Mouse (Mus musculus) midbrain, embryonic 15.5 days (tissue): Measurements from ENCODE around the gene Lrrc7. TPM values are rescaled to one million over a fixed set of nuclear protein-coding genes. Genes with fewer than 3 reads are reported as not detected.

Experiments used
- ATAC-seq: fragments of 200-750 bp; cut with Nextera tagmentation; replicated peaks from 2 replicates; pipeline ENCODE4 v1.8.0; 2017; ENCODE audit warnings: moderate TSS enrichment
- H3K27ac ChIP-seq: fragments of 300-500 bp; sonication (generic); 2 replicates; pipeline ENCODE4 v1.5.1; 2015; ENCODE audit warnings: mild to moderate bottlenecking, inconsistent platforms
- H3K27me3 ChIP-seq: fragments of 300-500 bp; sonication (generic); replicated peaks from 2 replicates; pipeline ENCODE4 v1.6.1; 2015; ENCODE audit warnings: inconsistent platforms
- H3K36me3 ChIP-seq: fragments of 300-500 bp; sonication (generic); replicated peaks from 2 replicates; pipeline ENCODE4 v1.6.1; 2015; ENCODE audit warnings: inconsistent platforms
- H3K4me1 ChIP-seq: fragments of 300-500 bp; sonication (generic); 2 replicates; pipeline ENCODE4 v1.6.1; 2015; ENCODE audit warnings: inconsistent platforms
- H3K4me2 ChIP-seq: fragments of 300-500 bp; sonication (generic); 2 replicates; pipeline ENCODE4 v1.6.1; 2015; ENCODE audit warnings: inconsistent platforms, mild to moderate bottlenecking, moderate library complexity
- H3K4me3 ChIP-seq: fragments of 300-500 bp; sonication (generic); 2 replicates; pipeline ENCODE4 v1.5.1; 2015; ENCODE audit warnings: mild to moderate bottlenecking, inconsistent platforms
- H3K9ac ChIP-seq: fragments of 300-500 bp; sonication (generic); 2 replicates; pipeline ENCODE4 v1.6.1; 2015; ENCODE audit warnings: mild to moderate bottlenecking, inconsistent platforms
- H3K9me3 ChIP-seq: fragments of 300-500 bp; sonication (generic); 2 replicates; pipeline ENCODE4 v1.6.1; 2016; ENCODE audit warnings: inconsistent platforms
- WGBS: fragments of 180-500 bp; shearing (Covaris S2); methylation state at CpG from one replicate; pipeline ENCODE4 v1.1.7; 2015; ENCODE audit warnings: mixed read lengths; 5-methylcytosine and 5-hydroxymethylcytosine counted together
- polyA plus RNA-seq: library from polyadenylated mRNA; unstranded; fragments of >200 nt; fragmentation: Nextera tagmentation; extraction: Ambion mirVana; gene quantifications from 2 replicates; pipeline ENCODE4 v1.2.1, GENCODE M21; 2015

Gene Lrrc7
- polyA plus RNA-seq, 1 experiment from 2014 or later, result 12.6 TPM

- no peaks in the 10 kb centered on the region for H3K36me3 ChIP-seq
- WGBS, result 97% methylated on average over 4 of the region's 4 CpGs
- H3K4me1 ChIP-seq, result no peaks in the 10 kb centered on the region
- H3K27ac ChIP-seq, result no peak overlapping the region
- no peak overlapping the region for H3K9ac ChIP-seq
- ATAC-seq, result no peak
- H3K4me2 ChIP-seq, result no peak overlapping the region
- H3K4me3 ChIP-seq, result no peak overlapping the region
- no peaks in the 10 kb centered on the region for H3K9me3 ChIP-seq
- no peaks in the 10 kb centered on the region for H3K27me3 ChIP-seq
Observed at GRCm38 (mm10) chr3:158356194-158356593, 205.8 kb downstream of the Lrrc7 start.

GRCm38 (mm10) chr3:158340808-158341207 lies 221.2 kb downstream of the Lrrc7 start:
- Histone ChIP-seq H3K9ac (no peak overlapping the region), H3K27ac (no peak overlapping the region), H3K4me1 (no peaks in the 10 kb centered on the region), H3K4me2 (no peak overlapping the region), H3K9me3 (no peaks in the 10 kb centered on the region), H3K4me3 (no peak overlapping the region), H3K27me3 (no peaks in the 10 kb centered on the region), H3K36me3 (no peaks in the 10 kb centered on the region)
- ATAC-seq, result no peak

- Histone ChIP-seq H3K9ac (no peak overlapping the region), H3K9me3 (no peaks in the 10 kb centered on the region), H3K36me3 (no peaks in the 10 kb centered on the region), H3K27ac (no peak overlapping the region), H3K4me3 (no peak overlapping the region), H3K4me1 (no peaks in the 10 kb centered on the region), H3K4me2 (no peak overlapping the region), H3K27me3 (no peaks in the 10 kb centered on the region)
- ATAC-seq, result no peak
Observed at GRCm38 (mm10) chr3:158330085-158330484, 231.9 kb downstream of the Lrrc7 start.

GRCm38 (mm10) chr3:158310391-158310790 lies 251.6 kb downstream of the Lrrc7 start:
- 55% methylated on average over 2 of the region's 2 CpGs for WGBS
- Histone ChIP-seq H3K4me2 (no peak overlapping the region), H3K4me3 (no peak overlapping the region), H3K4me1 (no peaks in the 10 kb centered on the region), H3K36me3 (no peaks in the 10 kb centered on the region), H3K27ac (no peak overlapping the region), H3K27me3 (no peaks in the 10 kb centered on the region), H3K9ac (no peak overlapping the region), H3K9me3 (no peaks in the 10 kb centered on the region)
- ATAC-seq, result no peak; the same call in 1 of the 2 replicates

- no peak overlapping the region for H3K4me3 ChIP-seq
- H3K9ac ChIP-seq, result no peak overlapping the region
- no peaks in the 10 kb centered on the region for H3K27me3 ChIP-seq
- ATAC-seq, result no peak
- no peak overlapping the region for H3K4me2 ChIP-seq
- H3K27ac ChIP-seq, result no peak overlapping the region
- no peaks in the 10 kb centered on the region for H3K36me3 ChIP-seq
- H3K9me3 ChIP-seq, result no peaks in the 10 kb centered on the region
- H3K4me1 ChIP-seq, result no peaks in the 10 kb centered on the region
Observed at GRCm38 (mm10) chr3:158307415-158307814, 254.6 kb downstream of the Lrrc7 start.

- H3K4me1 ChIP-seq, result no peaks in the 10 kb centered on the region
- no peaks in the 10 kb centered on the region for H3K36me3 ChIP-seq
- no peaks in the 10 kb centered on the region for H3K9me3 ChIP-seq
- no peak overlapping the region for H3K27ac ChIP-seq
- WGBS, result 89% methylated on average over 3 of the region's 3 CpGs
- no peak overlapping the region for H3K4me3 ChIP-seq
- H3K9ac ChIP-seq, result no peak overlapping the region
- ATAC-seq, result no peak
- H3K27me3 ChIP-seq, result no peaks in the 10 kb centered on the region
- no peak overlapping the region for H3K4me2 ChIP-seq
Observed at GRCm38 (mm10) chr3:158298732-158299131, 263.3 kb downstream of the Lrrc7 start.

GRCm38 (mm10) chr3:158295041-158295440 lies 267.0 kb downstream of the Lrrc7 start:
- Histone ChIP-seq H3K27ac (no peak overlapping the region), H3K4me3 (no peak overlapping the region), H3K9ac (no peak overlapping the region), H3K9me3 (no peaks in the 10 kb centered on the region), H3K36me3 (no peaks in the 10 kb centered on the region), H3K4me2 (no peak overlapping the region), H3K27me3 (no peaks in the 10 kb centered on the region), H3K4me1 (no peaks in the 10 kb centered on the region)
- ATAC-seq, result peak; percentile 65; the same call in 1 of the 2 replicates
- 75% methylated on average over 5 of the region's 5 CpGs for WGBS

- no peak for ATAC-seq
- H3K36me3 ChIP-seq, result no peaks in the 10 kb centered on the region
- WGBS, result 67% methylated on average over 1 of the region's 1 CpGs
- no peak overlapping the region for H3K4me3 ChIP-seq
- H3K27ac ChIP-seq, result no peak overlapping the region
- no peaks in the 10 kb centered on the region for H3K4me1 ChIP-seq
- no peak overlapping the region for H3K4me2 ChIP-seq
- no peaks in the 10 kb centered on the region for H3K27me3 ChIP-seq
- H3K9me3 ChIP-seq, result no peaks in the 10 kb centered on the region
- H3K9ac ChIP-seq, result no peak overlapping the region
Observed at GRCm38 (mm10) chr3:158284431-158284830, 277.6 kb downstream of the Lrrc7 start.

- H3K4me3 ChIP-seq, result no peak overlapping the region
- H3K4me2 ChIP-seq, result no peak overlapping the region
- no peaks in the 10 kb centered on the region for H3K4me1 ChIP-seq
- ATAC-seq, result no peak
- no peak overlapping the region for H3K27ac ChIP-seq
- H3K9ac ChIP-seq, result no peak overlapping the region
- WGBS, result 89% methylated on average over 2 of the region's 2 CpGs
- H3K9me3 ChIP-seq, result no peaks in the 10 kb centered on the region
- no peaks in the 10 kb centered on the region for H3K36me3 ChIP-seq
- no peaks in the 10 kb centered on the region for H3K27me3 ChIP-seq
Observed at GRCm38 (mm10) chr3:158278631-158279030, 283.4 kb downstream of the Lrrc7 start.

GRCm38 (mm10) chr3:158272700-158273099 lies 289.3 kb downstream of the Lrrc7 start:
- no peak overlapping the region for H3K4me3 ChIP-seq
- no peak for ATAC-seq
- no peaks in the 10 kb centered on the region for H3K36me3 ChIP-seq
- H3K9ac ChIP-seq, result no peak overlapping the region
- no peaks in the 10 kb centered on the region for H3K27me3 ChIP-seq
- H3K9me3 ChIP-seq, result no peaks in the 10 kb centered on the region
- no peaks in the 10 kb centered on the region for H3K4me1 ChIP-seq
- WGBS, result 94% methylated on average over 1 of the region's 1 CpGs
- no peak overlapping the region for H3K27ac ChIP-seq
- no peak overlapping the region for H3K4me2 ChIP-seq

GRCm38 (mm10) chr3:158270887-158271286 lies 291.1 kb downstream of the Lrrc7 start:
- no peaks in the 10 kb centered on the region for H3K4me1 ChIP-seq
- no peak overlapping the region for H3K4me3 ChIP-seq
- H3K27me3 ChIP-seq, result no peaks in the 10 kb centered on the region
- WGBS, result 72% methylated on average over 1 of the region's 1 CpGs
- no peaks in the 10 kb centered on the region for H3K9me3 ChIP-seq
- no peak overlapping the region for H3K9ac ChIP-seq
- no peak overlapping the region for H3K27ac ChIP-seq
- ATAC-seq, result no peak
- H3K36me3 ChIP-seq, result no peaks in the 10 kb centered on the region
- no peak overlapping the region for H3K4me2 ChIP-seq

- Histone ChIP-seq H3K4me1 (no peaks in the 10 kb centered on the region), H3K27me3 (no peaks in the 10 kb centered on the region), H3K9ac (no peak overlapping the region), H3K9me3 (no peaks in the 10 kb centered on the region), H3K36me3 (no peaks in the 10 kb centered on the region), H3K27ac (no peak overlapping the region), H3K4me3 (no peak overlapping the region), H3K4me2 (no peak overlapping the region)
- ATAC-seq, result no peak
Observed at GRCm38 (mm10) chr3:158252576-158252975, 309.4 kb downstream of the Lrrc7 start.

- H3K9ac ChIP-seq, result no peak overlapping the region
- ATAC-seq, result peak; percentile 72; the same call in 1 of the 2 replicates
- H3K4me3 ChIP-seq, result no peak overlapping the region
- WGBS, result 73% methylated on average over 1 of the region's 1 CpGs
- no peaks in the 10 kb centered on the region for H3K27me3 ChIP-seq
- no peaks in the 10 kb centered on the region for H3K9me3 ChIP-seq
- H3K27ac ChIP-seq, result no peak overlapping the region
- H3K4me1 ChIP-seq, result no peaks in the 10 kb centered on the region
- no peaks in the 10 kb centered on the region for H3K36me3 ChIP-seq
- H3K4me2 ChIP-seq, result no peak overlapping the region
Observed at GRCm38 (mm10) chr3:158247672-158248071, 314.3 kb downstream of the Lrrc7 start.

GRCm38 (mm10) chr3:158210657-158211056 lies 351.4 kb downstream of the Lrrc7 start:
- WGBS, result 26% methylated on average over 2 of the region's 2 CpGs
- Histone ChIP-seq H3K9me3 (no peaks in the 10 kb centered on the region), H3K9ac (no peak overlapping the region), H3K4me1 (0 out of 2 replicates have a peak, but pooled peaks cover 9% of the 10 kb centered on the region), H3K4me3 (no peak overlapping the region), H3K36me3 (no peaks in the 10 kb centered on the region), H3K4me2 (no peak overlapping the region), H3K27me3 (no peaks in the 10 kb centered on the region), H3K27ac (no peak overlapping the region)
- no peak for ATAC-seq
